Mouse (Mus musculus) retina, adult 2 months (tissue): ENCODE measurements at regions not wholly inside any gene's neighbourhood (a gene's known extent, or its start where the extent isn't known, plus 50 kb on each side); places are given as distances from the start of the nearest gene placed in this dataset.
A peak's percentile ranks its signal among the peaks of the same experiment; 100 is the strongest.

Experiments
- DNase-seq: peaks from one replicate; pipeline ENCODE4 v3.0.0-alpha.2; 2012; ENCODE audit warnings: low read depth, low spot score

GRCm38 (mm10) chr5:133821273-133821672 is 278.2 kb upstream of the Castor2 start:
- no peak for DNase-seq

GRCm38 (mm10) chr5:133815462-133815861 is 284.0 kb upstream of the Castor2 start:
- no peak for DNase-seq

- DNase-seq = no peak
Observed at GRCm38 (mm10) chr5:133814436-133814835, 285.1 kb upstream of the Castor2 start.

- no peak for DNase-seq
Observed at GRCm38 (mm10) chr5:133812216-133812615, 287.3 kb upstream of the Castor2 start.

GRCm38 (mm10) chr5:133806891-133807290 is 292.6 kb upstream of the Castor2 start:
- no peak for DNase-seq

- no peak for DNase-seq
Observed at GRCm38 (mm10) chr5:133802001-133802400, 297.5 kb upstream of the Castor2 start.

- DNase-seq = no peak
Observed at GRCm38 (mm10) chr5:133795638-133796037, 303.9 kb upstream of the Castor2 start.

- peak; percentile 32 for DNase-seq
Observed at GRCm38 (mm10) chr5:133790726-133791125, 308.8 kb upstream of the Castor2 start.

GRCm38 (mm10) chr5:133788006-133788405 is 311.5 kb upstream of the Castor2 start:
- no peak for DNase-seq

- DNase-seq = no peak
Observed at GRCm38 (mm10) chr5:133787491-133787890, 312.0 kb upstream of the Castor2 start.

- no peak for DNase-seq
Observed at GRCm38 (mm10) chr5:133776591-133776990, 322.9 kb upstream of the Castor2 start.

- DNase-seq = no peak
Observed at GRCm38 (mm10) chr5:133774116-133774515, 325.4 kb upstream of the Castor2 start.

GRCm38 (mm10) chr5:133768856-133769255 is 330.7 kb upstream of the Castor2 start:
- no peak for DNase-seq

- no peak for DNase-seq
Observed at GRCm38 (mm10) chr5:133757817-133758216, 341.7 kb upstream of the Castor2 start.

- no peak for DNase-seq
Observed at GRCm38 (mm10) chr5:133754180-133754579, 345.3 kb upstream of the Castor2 start.

- no peak for DNase-seq
Observed at GRCm38 (mm10) chr5:133753461-133754160, 345.9 kb upstream of the Castor2 start.

- DNase-seq = no peak
Observed at GRCm38 (mm10) chr5:133746960-133747359, 352.6 kb upstream of the Castor2 start.

GRCm38 (mm10) chr5:133746411-133746810 is 353.1 kb upstream of the Castor2 start:
- no peak for DNase-seq

- DNase-seq = no peak
Observed at GRCm38 (mm10) chr5:133744136-133744535, 355.4 kb upstream of the Castor2 start.

GRCm38 (mm10) chr5:133743606-133744005 is 355.9 kb upstream of the Castor2 start:
- DNase-seq = no peak

GRCm38 (mm10) chr5:133731871-133732270 is 367.6 kb upstream of the Castor2 start:
- no peak for DNase-seq

- no peak for DNase-seq
Observed at GRCm38 (mm10) chr5:133718187-133719078, 381.1 kb upstream of the Castor2 start.

GRCm38 (mm10) chr5:133715830-133716229 is 383.7 kb upstream of the Castor2 start:
- DNase-seq = no peak
